Mouse (Mus musculus): ENCODE data around the gene Rag1.

Rag1 gene

DNA sequence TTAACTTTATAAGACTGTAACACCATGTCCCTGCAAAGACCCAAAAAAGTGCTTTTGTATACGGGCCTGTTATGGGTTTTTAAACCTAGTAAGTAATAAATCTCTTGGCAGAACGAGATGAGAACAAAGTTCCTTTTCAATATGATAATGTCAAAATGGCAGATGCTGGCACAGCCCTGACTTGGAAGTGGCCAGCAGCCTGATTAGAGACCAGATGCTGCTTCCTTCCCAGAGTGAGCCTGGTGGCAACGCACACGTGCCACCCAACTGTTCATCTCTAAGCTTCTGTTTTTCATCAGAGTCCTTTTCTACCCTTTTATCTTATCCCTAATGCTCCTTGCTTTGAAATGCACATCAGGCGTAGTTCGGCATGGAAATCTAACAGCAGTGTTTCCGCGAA lies 57.9 kb downstream of the Rag1 start:
- DNase-seq (ENCODE audit: inconsistent ontology term): no peak
